Mouse (Mus musculus): ENCODE results near the gene Sik3.

The Sik3 gene

GRCm38 (mm10) chr9:46224945-46225660, 212.5 kb downstream of the Sik3 start:
- DNase-seq (ENCODE audit: low read depth, low spot score): no peak

GRCm38 (mm10) chr9:46227064-46227614, 214.5 kb downstream of the Sik3 start:
- DNase-seq (ENCODE audit: low read depth, low spot score): no peak

GRCm38 (mm10) chr9:46228491-46228890, 215.9 kb downstream of the Sik3 start, which contains the start of gene Apoa1:
TSS of gene Apoa1 (plus strand) at chr9:46228580.
- peak; percentile 18 for DNase-seq (ENCODE audit: low read depth, low spot score)

GRCm38 (mm10) chr9:46229573-46230449, 217.2 kb downstream of the Sik3 start:
- DNase-seq (ENCODE audit: low read depth, low spot score): peak; percentile 92

- no peak for DNase-seq (ENCODE audit: low read depth, low spot score)
Observed at GRCm38 (mm10) chr9:46230450-46230975, 217.9 kb downstream of the Sik3 start.

- no peak for DNase-seq (ENCODE audit: low read depth, low spot score)
Observed at GRCm38 (mm10) chr9:46235196-46235595, 222.6 kb downstream of the Sik3 start.

- DNase-seq (ENCODE audit: low read depth, low spot score): no peak
Observed at GRCm38 (mm10) chr9:46235596-46235648, 222.8 kb downstream of the Sik3 start, which contains the start of gene Apoc3. TSS of gene Apoc3 (minus strand) at chr9:46235636.

- DNase-seq (ENCODE audit: low read depth, low spot score): no peak
Observed at GRCm38 (mm10) chr9:46235649-46236048, 223.0 kb downstream of the Sik3 start.

GRCm38 (mm10) chr9:46238850-46239249, 226.2 kb downstream of the Sik3 start:
- no peak for DNase-seq (ENCODE audit: low read depth, low spot score)

- no peak for DNase-seq (ENCODE audit: low read depth, low spot score)
Observed at GRCm38 (mm10) chr9:46240526-46241153, 228.0 kb downstream of the Sik3 start, which contains the start of gene Apoa4. TSS of gene Apoa4 (plus strand) at chr9:46240696.

- DNase-seq (ENCODE audit: low read depth, low spot score): no peak
Observed at GRCm38 (mm10) chr9:46241818-46242217, 229.2 kb downstream of the Sik3 start.

GRCm38 (mm10) chr9:46243122-46243521, 230.5 kb downstream of the Sik3 start:
- no peak for DNase-seq (ENCODE audit: low read depth, low spot score)

GRCm38 (mm10) chr9:46243584-46243983, 231.0 kb downstream of the Sik3 start:
- no peak for DNase-seq (ENCODE audit: low read depth, low spot score)

- peak; percentile 71 for DNase-seq (ENCODE audit: low read depth, low spot score)
Observed at GRCm38 (mm10) chr9:46246752-46247324, 234.2 kb downstream of the Sik3 start.

GRCm38 (mm10) chr9:46256177-46256576, 243.6 kb downstream of the Sik3 start:
- no peak for DNase-seq (ENCODE audit: low read depth, low spot score)

GRCm38 (mm10) chr9:46256658-46257385, 244.2 kb downstream of the Sik3 start:
- no peak for DNase-seq (ENCODE audit: low read depth, low spot score)

GRCm38 (mm10) chr9:46257546-46257945, 244.9 kb downstream of the Sik3 start:
- DNase-seq (ENCODE audit: low read depth, low spot score): peak; percentile 90

- DNase-seq (ENCODE audit: low read depth, low spot score): no peak
Observed at GRCm38 (mm10) chr9:46259111-46259510, 246.5 kb downstream of the Sik3 start.

GRCm38 (mm10) chr9:46261131-46261530, 248.5 kb downstream of the Sik3 start:
- no peak for DNase-seq (ENCODE audit: low read depth, low spot score)

GRCm38 (mm10) chr9:46268343-46268873, 255.8 kb downstream of the Sik3 start, which contains the start of gene Apoa5:
TSS of gene Apoa5 (plus strand) at chr9:46268633.
- DNase-seq (ENCODE audit: low read depth, low spot score): no peak

- no peak for DNase-seq (ENCODE audit: low read depth, low spot score)
Observed at GRCm38 (mm10) chr9:46269125-46269524, 256.5 kb downstream of the Sik3 start.

All from R1 (cell line).